Mouse (Mus musculus) spleen, adult 10 weeks (tissue): ENCODE data around the gene Mup6. TPM values are rescaled to one million over a fixed set of nuclear protein-coding genes. Genes with fewer than 3 reads are reported as not detected.

Source experiments
- polyA plus RNA-seq: library from polyadenylated mRNA; stranded (reverse); fragments of 350-450 nt; fragmentation: Illumina TruSeq; extraction: RNeasy Lipid Tissue Mini Kit (QIAGEN cat#74804); gene quantifications from one replicate; pipeline ENCODE4 v1.2.3, GENCODE M21; 2015; ENCODE audit warnings: low replicate concordance; ENCODE audit not compliant: insufficient read depth

The Mup6 gene
- not detected for polyA plus RNA-seq

DNA sequence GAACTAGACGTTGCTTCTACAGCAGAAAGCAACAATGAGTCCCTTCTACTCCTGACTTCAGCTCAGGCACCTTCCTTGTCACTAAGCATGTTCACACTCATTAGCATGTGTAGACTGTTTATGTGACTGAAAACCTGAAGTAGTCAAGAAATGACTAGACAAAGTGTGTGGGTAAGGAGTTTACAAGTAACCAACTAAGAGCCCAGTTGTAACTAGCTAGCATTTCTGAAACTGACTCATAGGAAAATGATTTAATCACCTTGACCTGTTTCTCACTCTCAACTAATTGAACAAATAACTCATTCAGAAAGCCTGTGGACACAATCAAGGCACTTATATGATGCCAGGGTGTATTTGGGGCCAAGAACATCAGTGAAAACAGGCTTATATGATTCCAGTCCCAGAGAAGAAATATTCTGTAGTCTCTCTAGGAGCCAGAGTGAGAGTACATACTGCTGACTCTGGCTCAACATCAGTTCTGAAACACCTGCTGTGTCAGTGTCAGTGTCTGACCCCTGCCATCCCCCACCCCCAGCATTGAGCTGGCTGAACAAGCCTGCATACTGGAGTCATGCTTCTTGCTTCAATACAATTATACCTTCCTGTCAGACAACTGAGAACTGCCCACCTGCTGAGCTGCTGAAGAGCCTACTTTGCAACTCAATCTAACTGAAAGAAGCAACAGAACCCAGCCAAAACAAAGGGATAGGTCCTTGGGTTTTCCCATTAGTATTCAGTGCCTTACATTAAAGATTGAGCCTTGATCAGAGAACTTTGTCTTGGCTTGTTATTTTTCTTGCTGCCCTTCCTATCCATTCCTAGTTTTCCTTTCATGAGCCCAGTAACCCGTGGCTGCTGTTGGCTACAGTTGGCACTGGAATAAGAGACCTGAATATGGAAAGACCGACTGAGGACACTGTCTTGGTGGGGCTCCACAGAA lies at the start of gene Mup6:
Gene Mup6 (plus strand): TSS at position 890 of the 940 bp plus-strand sequence.

DNA sequence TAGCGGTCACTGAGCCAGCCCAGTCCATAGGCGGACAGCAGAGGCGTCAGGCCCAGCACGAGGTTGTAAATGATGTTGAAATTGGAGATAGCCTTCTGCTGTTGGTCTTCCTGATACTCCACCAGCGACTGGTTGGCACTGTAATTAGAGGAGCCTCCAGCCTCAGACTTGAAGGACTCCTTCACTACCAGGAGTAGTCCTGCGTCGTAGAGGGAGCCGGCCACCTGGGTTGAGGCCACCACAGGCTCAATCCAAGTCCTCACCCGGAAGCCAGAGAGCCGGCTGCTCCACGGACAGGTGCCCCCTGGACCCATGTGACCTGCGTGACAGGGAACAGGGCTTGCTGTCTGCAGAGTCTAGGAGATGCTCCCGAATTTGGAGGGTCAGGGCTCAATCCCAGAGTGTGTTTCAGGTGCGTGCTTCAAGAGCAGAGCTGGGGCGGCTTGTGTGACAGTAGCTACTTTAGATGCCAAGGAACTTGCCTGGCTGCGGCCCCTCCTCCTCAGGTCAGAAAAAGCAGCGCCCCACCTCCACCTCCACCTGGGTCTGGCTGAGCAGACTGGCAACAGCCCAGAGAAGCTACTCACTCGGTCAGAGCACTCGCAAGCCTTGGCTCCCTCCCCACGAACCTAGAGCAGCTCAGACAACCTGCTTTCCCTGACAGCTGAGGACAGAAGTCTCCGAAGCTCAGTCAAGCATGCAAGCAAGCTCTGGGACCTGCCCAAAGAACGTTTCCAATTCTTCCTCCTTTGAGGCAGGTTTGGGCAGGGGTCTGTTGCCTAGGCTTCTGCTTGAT lies 49.3 kb upstream of the Mup6 start, which contains the start of gene Slc46a2:
Gene Slc46a2 (minus strand): TSS at position 449 of the 796 bp plus-strand sequence.

DNA sequence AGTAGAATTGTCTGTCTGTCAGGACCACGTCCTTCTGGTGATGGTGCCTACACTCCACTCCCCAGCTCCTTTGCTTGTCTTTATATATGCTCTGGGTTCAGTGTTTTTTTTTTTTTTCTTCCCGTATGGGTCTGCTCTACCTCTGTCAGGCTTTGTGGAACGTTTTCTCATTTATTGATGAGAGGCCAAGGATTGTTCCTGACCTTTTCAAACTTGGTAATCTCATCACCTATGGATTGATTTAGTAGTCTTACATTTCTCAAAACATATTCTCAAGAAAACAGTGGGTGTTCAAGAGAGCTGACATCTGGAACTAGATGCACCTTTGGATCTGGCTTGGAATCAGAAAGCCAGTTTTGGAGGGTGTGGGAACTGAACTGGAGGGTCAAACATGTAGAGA lies 3.5 kb upstream of the Mup6 start, which contains the start of gene Mup4:
Gene Mup4 (minus strand): TSS at position 101 of the 400 bp plus-strand sequence.

Other genes starting within 250 kb of the Mup6 start
- gene Inip, start 162.7 kb upstream of the Mup6 start, polyA plus RNA-seq = 51.5 TPM
- gene Snx30, start 158.5 kb upstream of the Mup6 start, polyA plus RNA-seq = 41.2 TPM
- gene Slc46a2, start 49.2 kb upstream of the Mup6 start, polyA plus RNA-seq = not detected
- not detected for gene Mup4, start 3.6 kb upstream of the Mup6 start, polyA plus RNA-seq
- gene Mup7, start 106.2 kb downstream of the Mup6 start, polyA plus RNA-seq = not detected
- not detected for gene Mup2, start 190.0 kb downstream of the Mup6 start, polyA plus RNA-seq